Mouse (Mus musculus) forebrain, embryonic 10.5 days (tissue): ENCODE data around the gene Amdhd1. TPM values are rescaled to one million over a fixed set of nuclear protein-coding genes. Genes with fewer than 3 reads are reported as not detected.
"Not testable (repeated sequence)": the region's sequence is repeated elsewhere in the genome, so short reads cannot be mapped to it uniquely, and the experiment has no call there.

Experiments
- DNase-seq: peaks from one replicate; pipeline ENCODE4 v3.0.0-alpha.2; 2017; ENCODE audit warnings: low spot score; ENCODE audit errors: extremely low spot score
- H3K27ac ChIP-seq: fragments of 300-500 bp; sonication (generic); 2 replicates; pipeline ENCODE4 v1.5.1; 2016; ENCODE audit warnings: mild to moderate bottlenecking
- H3K27me3 ChIP-seq: fragments of 300-500 bp; sonication (generic); 2 replicates; pipeline ENCODE4 v1.6.1; 2016; ENCODE audit warnings: mild to moderate bottlenecking; ENCODE audit not compliant: poor library complexity, severe bottlenecking
- H3K36me3 ChIP-seq: fragments of 300-500 bp; sonication (generic); replicated peaks from 2 replicates; pipeline ENCODE4 v1.6.1; 2016; ENCODE audit warnings: mild to moderate bottlenecking, moderate library complexity
- H3K4me1 ChIP-seq: fragments of 300-500 bp; sonication (generic); 2 replicates; pipeline ENCODE4 v1.6.1; 2016
- H3K4me3 ChIP-seq: fragments of 300-500 bp; sonication (generic); 2 replicates; pipeline ENCODE4 v1.5.1; 2016; ENCODE audit warnings: mild to moderate bottlenecking, moderate library complexity
- H3K9me3 ChIP-seq: fragments of 300-500 bp; sonication (generic); 2 replicates; pipeline ENCODE4 v1.6.1; 2016; ENCODE audit warnings: mild to moderate bottlenecking, moderate library complexity
- WGBS: fragments of 180-500 bp; shearing (Covaris S2); methylation state at CpG from one replicate; pipeline ENCODE4 v1.1.7; 2016; 5-methylcytosine and 5-hydroxymethylcytosine counted together
- polyA plus RNA-seq: library from polyadenylated mRNA; unstranded; fragments of >200 nt; fragmentation: Nextera tagmentation; extraction: Ambion mirVana; gene quantifications from 2 replicates; pipeline ENCODE4 v1.2.1, GENCODE M21; 2016

The Amdhd1 gene
- polyA plus RNA-seq, 1 experiment from 2014 or later: 0.24 TPM

- not testable (repeated sequence) for H3K9me3 ChIP-seq, H3K27me3 ChIP-seq, H3K27ac ChIP-seq, H3K4me3 ChIP-seq, H3K36me3 ChIP-seq, DNase-seq, H3K4me1 ChIP-seq
- WGBS: 76% methylated on average over 2 of the region's 2 CpGs
Observed at GRCm38 (mm10) chr10:93557971-93558370, 18.1 kb upstream of the Amdhd1 start.

DNA sequence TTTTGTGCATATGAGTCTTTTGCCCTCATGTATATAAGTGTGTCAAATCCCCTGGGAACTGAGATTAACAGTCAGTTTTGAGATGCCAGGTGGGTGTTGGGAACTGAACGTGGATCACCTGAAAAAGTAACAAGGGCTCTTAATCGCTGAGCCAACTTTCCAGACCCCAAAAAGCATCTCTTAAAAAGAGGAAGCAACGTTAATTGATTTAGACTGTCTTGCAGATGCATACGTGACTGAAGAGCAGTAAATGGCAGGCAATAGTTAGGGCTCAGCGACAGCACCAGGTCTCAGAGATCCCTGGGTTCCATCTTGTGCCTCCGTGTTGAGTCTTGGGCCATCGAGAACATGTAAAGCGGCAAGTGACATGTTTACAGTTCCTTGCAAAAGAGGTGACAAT lies 12.8 kb upstream of the Amdhd1 start:
- 91% methylated on average over 8 of the region's 8 CpGs for WGBS
- H3K27me3 ChIP-seq: 0 out of 2 replicates have a peak, but pooled peaks cover 4% of the 10 kb centered on the region

GRCm38 (mm10) chr10:93549821-93550220 lies 10.0 kb upstream of the Amdhd1 start:
- no peak for DNase-seq
- peaks cover 7% of the 10 kb centered on the region; the same call in 1 of the 2 replicates for H3K4me1 ChIP-seq
- H3K27me3 ChIP-seq: 0 out of 2 replicates have a peak, but pooled peaks cover 4% of the 10 kb centered on the region
- 89% methylated on average over 10 of the region's 10 CpGs for WGBS
- no peak overlapping the region for H3K4me3 ChIP-seq
- H3K27ac ChIP-seq: no peak overlapping the region
- H3K36me3 ChIP-seq: no peaks in the 10 kb centered on the region
- no peaks in the 10 kb centered on the region for H3K9me3 ChIP-seq

More for the DNA sequence above, 12.8 kb upstream of the Amdhd1 start:
- Histone ChIP-seq H3K9me3 (no peaks in the 10 kb centered on the region), H3K27ac (no peak overlapping the region), H3K4me3 (no peak overlapping the region), H3K4me1 (0 out of 2 replicates have a peak, but pooled peaks cover 3% of the 10 kb centered on the region), H3K36me3 (no peaks in the 10 kb centered on the region)
- no peak for DNase-seq

DNA sequence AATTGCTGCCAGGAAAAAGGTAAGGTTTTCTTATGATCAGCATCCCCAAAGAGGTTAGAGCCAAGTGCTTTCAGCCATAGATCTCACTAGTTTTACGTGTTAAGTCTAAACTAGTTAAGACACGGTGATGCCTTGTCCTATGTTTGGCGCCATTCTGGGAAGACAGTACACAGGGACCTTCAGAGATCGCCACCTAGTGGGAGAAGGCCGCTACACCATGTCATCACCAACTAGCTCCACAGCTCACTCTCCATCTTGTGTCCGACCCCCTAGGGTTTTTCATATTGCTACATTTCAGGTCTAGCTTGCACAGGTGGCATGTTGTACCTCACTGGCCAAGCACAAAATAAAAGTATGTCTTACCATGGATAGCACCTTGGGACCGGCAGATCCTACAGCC lies 9.2 kb upstream of the Amdhd1 start:
- peaks cover 7% of the 10 kb centered on the region; the same call in 1 of the 2 replicates for H3K4me1 ChIP-seq
- H3K9me3 ChIP-seq: no peaks in the 10 kb centered on the region
- peak overlapping the region; percentile 40; the same call in 1 of the 2 replicates for H3K27ac ChIP-seq
- H3K4me3 ChIP-seq: no peak overlapping the region
- 0 out of 2 replicates have a peak, but pooled peaks cover 4% of the 10 kb centered on the region for H3K27me3 ChIP-seq
- DNase-seq: peak; percentile 77
- H3K36me3 ChIP-seq: no peaks in the 10 kb centered on the region
- WGBS: 16% methylated on average over 7 of the region's 7 CpGs

DNA sequence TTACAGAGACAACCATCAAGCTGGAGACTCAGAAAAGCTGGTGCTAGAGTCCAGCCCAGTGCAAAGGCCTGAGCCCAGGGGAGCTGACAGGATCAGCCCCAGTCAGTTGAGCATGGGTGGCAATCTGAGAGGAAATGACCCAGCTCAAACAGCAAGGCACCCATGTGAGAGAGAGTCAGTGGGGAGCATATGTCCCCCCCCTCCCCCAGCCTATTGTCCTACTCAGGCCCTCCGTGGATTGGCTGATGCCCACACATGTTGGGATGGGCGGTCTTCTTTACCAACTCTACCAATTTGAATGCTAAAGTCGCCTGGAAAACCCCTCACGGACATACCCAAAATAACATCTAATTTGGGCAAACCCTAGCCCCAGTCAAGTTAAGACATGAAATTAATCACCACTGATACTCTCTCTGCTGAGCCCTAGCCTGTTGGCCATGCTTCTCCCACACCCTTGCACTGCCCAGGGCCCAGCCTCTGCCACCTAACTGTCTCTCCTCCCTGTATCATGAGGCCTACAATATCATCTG lies 8.0 kb upstream of the Amdhd1 start:
- H3K36me3 ChIP-seq: no peaks in the 10 kb centered on the region
- H3K27me3 ChIP-seq: 0 out of 2 replicates have a peak, but pooled peaks cover 4% of the 10 kb centered on the region
- H3K4me3 ChIP-seq: no peak overlapping the region
- no peak for DNase-seq
- H3K9me3 ChIP-seq: no peaks in the 10 kb centered on the region
- 90% methylated on average over 4 of the region's 4 CpGs for WGBS
- no peak overlapping the region for H3K27ac ChIP-seq
- H3K4me1 ChIP-seq: peaks cover 10% of the 10 kb centered on the region; the same call in 1 of the 2 replicates

DNA sequence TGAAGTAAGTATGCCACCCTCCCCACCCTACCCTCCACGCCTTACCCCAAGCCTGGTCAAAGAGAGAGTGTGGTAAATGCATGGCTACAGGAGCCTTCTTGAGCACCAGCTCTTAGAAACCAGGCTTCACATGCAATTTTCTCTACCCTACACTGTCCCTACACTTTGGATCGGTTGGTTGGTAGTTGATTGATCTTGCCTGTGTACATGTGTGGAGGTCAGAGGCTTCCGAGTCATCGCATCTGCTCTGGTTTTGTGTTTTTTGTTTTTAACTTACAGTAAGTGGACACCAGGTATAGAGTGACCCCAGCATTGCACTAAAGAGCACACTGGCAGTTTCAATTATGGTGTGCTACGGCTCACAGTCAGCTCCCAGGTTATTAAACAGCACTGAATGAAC lies 4.3 kb upstream of the Amdhd1 start:
- Histone ChIP-seq H3K4me3 (no peak overlapping the region), H3K36me3 (no peaks in the 10 kb centered on the region), H3K4me1 (peaks cover 29% of the 10 kb centered on the region), H3K27ac (no peak overlapping the region), H3K27me3 (peaks cover 21% of the 10 kb centered on the region), H3K9me3 (no peaks in the 10 kb centered on the region)
- no peak for DNase-seq
- 86% methylated on average over 5 of the region's 5 CpGs for WGBS

DNA sequence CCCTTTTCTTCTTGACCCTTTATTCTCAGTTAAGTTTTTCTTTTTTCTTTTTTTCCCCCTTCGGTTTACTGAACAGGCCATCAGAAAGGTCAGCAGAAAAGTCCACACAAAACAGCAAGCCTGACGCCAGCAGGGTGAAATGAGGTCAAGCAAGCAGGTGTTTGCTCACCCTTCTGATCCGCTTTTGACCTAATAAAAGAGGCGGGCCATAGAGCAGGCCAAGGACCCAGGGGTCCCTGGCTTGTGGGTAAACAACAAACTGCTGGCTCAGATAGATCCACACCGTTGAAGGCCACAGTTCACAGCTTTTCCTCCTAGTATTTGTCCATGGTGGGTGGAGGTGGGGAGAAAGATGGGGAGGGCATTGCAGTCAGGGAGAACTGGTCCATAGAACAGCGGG lies 3.3 kb upstream of the Amdhd1 start:
- DNase-seq: no peak
- Histone ChIP-seq H3K4me3 (no peak overlapping the region), H3K9me3 (no peaks in the 10 kb centered on the region), H3K36me3 (no peaks in the 10 kb centered on the region), H3K27ac (no peak overlapping the region), H3K4me1 (peaks cover 27% of the 10 kb centered on the region), H3K27me3 (peaks cover 27% of the 10 kb centered on the region)
- 59% methylated on average over 6 of the region's 6 CpGs for WGBS

DNA sequence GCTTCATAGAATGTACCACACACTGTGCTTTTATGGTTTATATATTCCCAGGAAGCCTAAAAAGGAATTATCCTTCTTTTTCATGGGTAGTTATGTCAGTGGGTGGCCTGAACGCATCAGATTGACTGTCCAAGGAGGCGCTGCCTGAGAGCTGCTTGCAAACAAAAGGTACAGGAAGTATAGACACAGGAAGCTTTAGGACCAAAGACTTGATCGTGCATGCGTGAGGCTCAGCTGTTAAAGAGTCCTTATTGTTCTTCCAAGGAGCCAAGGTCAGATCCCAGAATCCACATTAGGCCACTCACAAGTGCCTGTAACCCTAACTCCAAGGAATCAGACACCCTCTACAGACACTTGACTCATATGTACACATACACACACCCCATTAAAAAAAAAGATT lies 2.5 kb upstream of the Amdhd1 start:
- no peak overlapping the region for H3K27ac ChIP-seq
- H3K36me3 ChIP-seq: no peaks in the 10 kb centered on the region
- H3K9me3 ChIP-seq: no peaks in the 10 kb centered on the region
- H3K27me3 ChIP-seq: peaks cover 34% of the 10 kb centered on the region
- no peak overlapping the region for H3K4me3 ChIP-seq
- H3K4me1 ChIP-seq: peaks cover 27% of the 10 kb centered on the region
- DNase-seq: no peak
- WGBS: 49% methylated on average over 4 of the region's 4 CpGs

DNA sequence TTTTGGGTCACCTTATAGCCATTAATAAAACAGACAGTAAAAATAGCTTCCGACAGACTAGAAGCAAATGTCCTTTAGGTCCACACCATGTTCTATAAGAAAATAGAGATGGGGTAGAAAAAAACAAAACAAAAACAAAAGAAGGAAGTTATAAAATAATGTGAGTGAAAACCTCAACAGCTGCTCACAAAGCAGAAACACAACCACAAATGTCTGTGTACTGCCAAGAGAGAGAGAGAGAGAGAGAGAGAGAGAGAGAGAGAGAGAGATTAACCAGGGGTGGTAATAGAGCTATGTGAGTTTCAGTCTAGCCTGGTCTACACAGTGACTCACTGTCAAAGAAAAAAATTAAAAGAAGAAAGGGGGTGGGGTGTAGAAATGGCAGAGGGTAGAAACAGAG lies 1.8 kb upstream of the Amdhd1 start:
- Histone ChIP-seq H3K36me3 (no peaks in the 10 kb centered on the region), H3K9me3 (no peaks in the 10 kb centered on the region), H3K27me3 (peaks cover 35% of the 10 kb centered on the region), H3K4me3 (no peak overlapping the region), H3K27ac (no peak overlapping the region), H3K4me1 (peaks cover 27% of the 10 kb centered on the region)
- 91% methylated on average over 1 of the region's 1 CpGs for WGBS
- no peak for DNase-seq

DNA sequence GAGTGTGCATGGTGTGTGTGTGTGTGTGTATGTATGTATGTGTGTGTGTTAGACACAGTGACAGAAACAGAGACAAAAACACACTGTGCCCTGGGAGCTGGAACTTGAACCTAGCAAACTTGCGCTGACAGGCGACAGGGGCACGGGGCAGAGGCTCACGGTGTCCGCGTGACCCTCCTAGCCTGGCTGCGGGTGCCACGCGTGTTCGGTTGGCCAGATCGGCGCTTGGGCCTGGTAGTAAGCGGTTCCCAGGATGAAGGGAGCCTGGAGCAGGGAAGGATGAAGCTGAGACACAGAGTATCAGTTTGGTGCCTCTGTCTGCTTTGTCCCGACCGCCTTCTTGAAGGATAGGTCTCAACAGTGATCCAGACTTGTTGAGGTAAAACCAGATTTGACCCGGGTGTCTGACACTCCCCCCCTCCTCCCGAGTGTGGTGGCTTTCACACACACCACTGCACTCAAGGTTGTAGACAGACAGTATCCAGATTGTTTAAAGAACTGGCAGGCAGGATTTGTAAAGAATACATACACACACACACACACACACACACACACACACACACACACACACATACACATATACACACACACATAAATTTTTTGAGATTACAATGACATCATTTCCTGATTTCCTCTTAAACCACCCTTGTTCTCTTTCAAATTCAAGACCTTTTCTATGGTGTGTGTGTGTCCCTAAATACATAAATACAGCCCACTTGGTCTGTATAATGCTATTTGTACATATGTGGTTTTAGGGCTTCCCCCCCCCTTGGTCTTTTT lies 788 bp upstream of the Amdhd1 start, which contains the start of gene Ccdc38:
Gene Ccdc38, plus strand, starts transcription at position 202 of the 780 bp plus-strand sequence.
- no peaks in the 10 kb centered on the region for H3K36me3 ChIP-seq
- H3K27me3 ChIP-seq: peaks cover 41% of the 10 kb centered on the region
- peaks cover 23% of the 10 kb centered on the region for H3K4me1 ChIP-seq
- WGBS: 75% methylated on average over 17 of the region's 17 CpGs
- H3K4me3 ChIP-seq: peak within 1 kb of the TSS; percentile 54
- DNase-seq: no peak
- peak within 1 kb of the TSS; percentile 81 for H3K27ac ChIP-seq
- no peaks in the 10 kb centered on the region for H3K9me3 ChIP-seq

DNA sequence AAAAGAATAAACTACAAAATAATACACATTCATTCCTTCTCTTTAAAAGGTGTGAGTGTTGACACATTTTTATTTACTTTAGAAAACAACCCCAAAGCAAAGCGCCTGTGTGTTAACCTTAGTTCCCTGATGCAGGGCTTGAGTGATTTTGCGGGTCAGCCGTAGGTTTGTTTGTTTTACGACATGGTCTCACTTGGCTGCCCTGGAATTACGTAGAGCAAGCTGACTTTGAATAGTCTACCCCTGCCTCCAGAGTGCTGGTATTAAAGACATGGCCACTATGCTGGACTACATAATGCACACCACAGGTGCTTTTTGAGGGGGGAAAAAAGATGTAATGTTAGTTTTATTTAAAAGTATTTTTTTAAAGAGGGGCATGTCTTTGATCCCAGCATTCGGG lies 1.0 kb downstream of the Amdhd1 start:
- no peak overlapping the region for H3K4me3 ChIP-seq
- H3K27ac ChIP-seq: no peak overlapping the region
- no peaks in the 10 kb centered on the region for H3K9me3 ChIP-seq
- H3K36me3 ChIP-seq: no peaks in the 10 kb centered on the region
- H3K4me1 ChIP-seq: peaks cover 30% of the 10 kb centered on the region
- WGBS: 74% methylated on average over 6 of the region's 6 CpGs
- peaks cover 59% of the 10 kb centered on the region for H3K27me3 ChIP-seq
- DNase-seq: no peak

DNA sequence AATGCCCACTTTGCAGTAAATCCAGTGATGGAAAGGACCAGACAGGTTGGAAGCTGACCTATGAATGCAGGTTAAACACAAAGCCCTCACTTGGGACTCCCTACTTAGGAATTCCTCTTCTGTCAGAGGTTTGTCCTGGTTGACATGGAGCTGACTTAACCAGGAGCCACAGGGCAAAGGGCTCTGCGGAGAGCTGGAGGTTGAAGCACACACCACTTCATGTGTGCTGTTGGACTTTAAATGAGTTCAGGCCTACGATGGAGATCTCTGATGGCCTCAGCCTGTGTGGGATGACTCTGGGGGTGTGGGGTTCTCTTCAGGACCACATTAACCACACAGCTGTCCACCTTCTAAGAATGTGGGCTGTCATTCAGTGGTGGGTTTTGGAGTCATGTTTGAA lies 1.5 kb downstream of the Amdhd1 start:
- H3K27ac ChIP-seq: no peak overlapping the region
- no peaks in the 10 kb centered on the region for H3K36me3 ChIP-seq
- peaks cover 64% of the 10 kb centered on the region for H3K27me3 ChIP-seq
- 94% methylated on average over 2 of the region's 2 CpGs for WGBS
- H3K9me3 ChIP-seq: no peaks in the 10 kb centered on the region
- H3K4me3 ChIP-seq: no peak overlapping the region
- no peak for DNase-seq
- H3K4me1 ChIP-seq: peaks cover 29% of the 10 kb centered on the region

DNA sequence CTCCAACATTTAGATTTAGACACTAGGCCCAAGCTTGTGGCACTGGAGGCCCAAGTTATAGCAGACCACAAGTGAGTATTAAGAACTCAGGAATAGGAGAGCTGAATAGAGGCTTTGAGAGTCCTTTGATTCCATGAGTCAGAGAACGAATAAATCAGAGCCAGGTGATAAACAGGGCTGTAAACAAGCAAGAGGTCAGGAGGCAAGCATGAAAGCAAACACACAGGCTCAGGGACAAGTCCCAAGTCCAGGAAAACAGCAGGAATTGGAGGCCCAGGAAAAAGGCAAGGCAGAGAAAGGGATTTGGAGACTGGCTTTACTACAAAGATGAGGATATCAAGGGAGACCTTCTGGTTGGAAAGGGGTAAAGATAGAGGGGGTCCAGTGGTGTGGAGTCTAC lies 14.5 kb downstream of the Amdhd1 start:
- Histone ChIP-seq H3K27me3 (no peaks in the 10 kb centered on the region), H3K4me1 (no peaks in the 10 kb centered on the region), H3K36me3 (no peaks in the 10 kb centered on the region), H3K9me3 (peaks cover 7% of the 10 kb centered on the region; the same call in 1 of the 2 replicates), H3K27ac (no peak overlapping the region), H3K4me3 (no peak overlapping the region)
- 84% methylated on average over 1 of the region's 1 CpGs for WGBS
- no peak for DNase-seq
